20 mouse cellular contexts compared by ENCODE assay signal in genomic region chr16:6313689-6314088, GRCm38 (mm10).
A peak's percentile ranks its signal among the peaks of the same experiment; 100 is the strongest.
DNase-seq lines count a peak whose midpoint lies in the region; ATAC-seq lines count a peak whose summit lies in the region.
"Had no signal": no experiment of that assay in that cellular context is flagged by ENCODE, and none has a peak within 500 bp of the region (broad histone marks: within the 10 kb centered on the region; RNA-seq: fewer than 3 reads in every experiment).

No protein-coding gene starts in this region.

- peak; percentile 18 for DNase-seq in embryonic facial prominence, embryonic 14.5 days (ENCODE audit: low spot score)
- DNase-seq in embryonic facial prominence, embryonic 10.5 days (ENCODE audit: low spot score), result no peak
- no peak for DNase-seq in lung, adult 18-20 months
- DNase-seq in frontal cortex, adult 2 months (ENCODE audit: extremely low spot score in 1 of 2, low spot score in 1 of 2), result peak; percentile 37 to 59
- DNase-seq in left cerebral cortex, postnatal 36 days (ENCODE audit: low spot score in 2 of 2), result peak; percentile 49 to 61
- DNase-seq in liver, embryonic 11.5 days (ENCODE audit: low spot score), result no peak
- DNase-seq in kidney, adult 8-10 months, result no peak
- DNase-seq: heart, postnatal 14 days; kidney, postnatal 10 days had no signal

- no peaks in the 10 kb centered on the region for H3K4me1 ChIP-seq in embryonic facial prominence, embryonic 14.5 days (ENCODE audit: control insufficient read depth, insufficient read depth, low read length)
- no peaks in the 10 kb centered on the region for H3K4me1 ChIP-seq in embryonic facial prominence, embryonic 10.5 days
- peaks cover 2% of the 10 kb centered on the region; the same call in 1 of the 2 replicates for H3K4me1 ChIP-seq in lung, embryonic 16.5 days (replicated peaks; ENCODE audit: control insufficient read depth, insufficient read depth, low read length)
- no peaks in the 10 kb centered on the region for H3K4me1 ChIP-seq in liver, embryonic 11.5 days (replicated peaks; ENCODE audit: control insufficient read depth, insufficient read depth, low read length)
- H3K4me1 ChIP-seq: embryonic facial prominence, embryonic 13.5 days; forebrain, embryonic 10.5 days; neural tube, embryonic 12.5 days; stomach, embryonic 15.5 days had no signal

- no peak overlapping the region for H3K4me2 ChIP-seq in embryonic facial prominence, embryonic 14.5 days (ENCODE audit: low read depth, low read length)
- H3K4me2 ChIP-seq in lung, embryonic 16.5 days (ENCODE audit: low read depth, low read length), result no peak overlapping the region
- H3K4me2 ChIP-seq in liver, embryonic 11.5 days, result no peak overlapping the region
- H3K4me2 ChIP-seq: embryonic facial prominence, embryonic 13.5 days; heart, embryonic 11.5 days; hindbrain, embryonic 14.5 days; neural tube, embryonic 12.5 days; stomach, embryonic 15.5 days had no signal

- 75% methylated on average over 6 of the region's 6 CpGs for WGBS in embryonic facial prominence, embryonic 14.5 days
- WGBS in embryonic facial prominence, embryonic 10.5 days, result 87% methylated on average over 6 of the region's 6 CpGs
- 63% methylated on average over 6 of the region's 6 CpGs for WGBS in lung, embryonic 16.5 days
- WGBS in liver, embryonic 11.5 days, result 75% methylated on average over 6 of the region's 6 CpGs

- no peak overlapping the region for H3K4me3 ChIP-seq in embryonic facial prominence, embryonic 14.5 days (ENCODE audit: low read depth, low read length)
- no peak overlapping the region for H3K4me3 ChIP-seq in embryonic facial prominence, embryonic 10.5 days
- H3K4me3 ChIP-seq in lung, embryonic 16.5 days (ENCODE audit: low read length), result no peak overlapping the region
- no peak overlapping the region for H3K4me3 ChIP-seq in liver, embryonic 11.5 days (ENCODE audit: low read depth, low read length)
- H3K4me3 ChIP-seq: embryonic facial prominence, embryonic 13.5 days; forebrain, embryonic 10.5 days; neural tube, embryonic 12.5 days; stomach, embryonic 15.5 days had no signal

- no peaks in the 10 kb centered on the region for H3K36me3 ChIP-seq in embryonic facial prominence, embryonic 14.5 days (ENCODE audit: control insufficient read depth, insufficient read depth, low read length)
- no peaks in the 10 kb centered on the region for H3K36me3 ChIP-seq in embryonic facial prominence, embryonic 10.5 days (replicated peaks)
- no peaks in the 10 kb centered on the region for H3K36me3 ChIP-seq in lung, embryonic 16.5 days (ENCODE audit: control insufficient read depth, insufficient read depth, low read length)
- no peaks in the 10 kb centered on the region for H3K36me3 ChIP-seq in liver, embryonic 11.5 days (ENCODE audit: control insufficient read depth, insufficient read depth, low read length)
- H3K36me3 ChIP-seq: embryonic facial prominence, embryonic 13.5 days; forebrain, embryonic 10.5 days; G1E; neural tube, embryonic 12.5 days; stomach, embryonic 15.5 days had no signal

- H3K27me3 ChIP-seq in embryonic facial prominence, embryonic 14.5 days (replicated peaks; ENCODE audit: control insufficient read depth, insufficient read depth, low read length), result no peaks in the 10 kb centered on the region
- H3K27me3 ChIP-seq in embryonic facial prominence, embryonic 10.5 days (replicated peaks; ENCODE audit: low read depth, poor library complexity, severe bottlenecking), result no peaks in the 10 kb centered on the region
- H3K27me3 ChIP-seq in lung, embryonic 16.5 days (ENCODE audit: control insufficient read depth, insufficient read depth, low read depth, low read length), result no peaks in the 10 kb centered on the region
- no peaks in the 10 kb centered on the region for H3K27me3 ChIP-seq in liver, embryonic 11.5 days (replicated peaks; ENCODE audit: control insufficient read depth, insufficient read depth, low read length)
- H3K27me3 ChIP-seq: embryonic facial prominence, embryonic 13.5 days; neural tube, embryonic 12.5 days; stomach, embryonic 15.5 days had no signal

- H3K9ac ChIP-seq in embryonic facial prominence, embryonic 14.5 days (ENCODE audit: low read depth, low read length), result no peak overlapping the region
- no peak overlapping the region for H3K9ac ChIP-seq in lung, embryonic 16.5 days (ENCODE audit: low read length)
- H3K9ac ChIP-seq in liver, embryonic 11.5 days (ENCODE audit: low read depth, low read length), result no peak overlapping the region
- H3K9ac ChIP-seq: embryonic facial prominence, embryonic 13.5 days; hindbrain, embryonic 14.5 days; neural tube, embryonic 12.5 days; stomach, embryonic 15.5 days had no signal

- ATAC-seq in embryonic facial prominence, embryonic 14.5 days (ENCODE audit: low read depth), result no peak
- peak; percentile 48; the same call in 1 of the 2 replicates for ATAC-seq in lung, embryonic 16.5 days (ENCODE audit: low read depth)
- no peak for ATAC-seq in liver, embryonic 11.5 days (replicated peaks; ENCODE audit: low FRiP score)
- ATAC-seq: CD4-positive, CD25-positive, alpha-beta regulatory T cell, adult 4 months; intestine, embryonic 16.5 days; lung, postnatal 0 days had no signal

- intact Hi-C loops in left cerebral cortex, postnatal 36 days (cut with DNase I), result no loop called here

- no peaks in the 10 kb centered on the region for H3K9me3 ChIP-seq in embryonic facial prominence, embryonic 14.5 days (ENCODE audit: control insufficient read depth, low read length)
- H3K9me3 ChIP-seq in embryonic facial prominence, embryonic 10.5 days, result no peaks in the 10 kb centered on the region
- no peaks in the 10 kb centered on the region for H3K9me3 ChIP-seq in lung, embryonic 16.5 days (ENCODE audit: control insufficient read depth, low read length)
- H3K9me3 ChIP-seq in liver, embryonic 11.5 days (ENCODE audit: control insufficient read depth, low read length), result no peaks in the 10 kb centered on the region
- H3K9me3 ChIP-seq: embryonic facial prominence, embryonic 13.5 days; forebrain, embryonic 10.5 days; neural tube, embryonic 12.5 days; stomach, embryonic 15.5 days had no signal

- H3K27ac ChIP-seq in embryonic facial prominence, embryonic 14.5 days (replicated peaks; ENCODE audit: low read depth, low read length), result no peak overlapping the region
- no peak overlapping the region for H3K27ac ChIP-seq in embryonic facial prominence, embryonic 10.5 days (replicated peaks)
- no peak overlapping the region for H3K27ac ChIP-seq in lung, embryonic 16.5 days (ENCODE audit: low read length)
- no peak overlapping the region for H3K27ac ChIP-seq in liver, embryonic 11.5 days (ENCODE audit: low read depth, low read length)
- H3K27ac ChIP-seq: embryonic facial prominence, embryonic 13.5 days; forebrain, embryonic 10.5 days; hindbrain, embryonic 14.5 days; neural tube, embryonic 12.5 days; stomach, embryonic 15.5 days had no signal

Comparison
In these comparisons a context has a peak if more than half of its experiments do, and no peak if none do; other contexts are left out.
1. DNase-seq: peak in embryonic facial prominence, embryonic 14.5 days (single experiment), frontal cortex, adult 2 months (2 of 2) and left cerebral cortex, postnatal 36 days (2 of 2); none in embryonic facial prominence, embryonic 10.5 days (single experiment), lung, adult 18-20 months (0 of 2), liver, embryonic 11.5 days (single experiment) and kidney, adult 8-10 months (0 of 2).